ENCODE assay signal across 19 mouse cellular contexts in the genomic region with DNA sequence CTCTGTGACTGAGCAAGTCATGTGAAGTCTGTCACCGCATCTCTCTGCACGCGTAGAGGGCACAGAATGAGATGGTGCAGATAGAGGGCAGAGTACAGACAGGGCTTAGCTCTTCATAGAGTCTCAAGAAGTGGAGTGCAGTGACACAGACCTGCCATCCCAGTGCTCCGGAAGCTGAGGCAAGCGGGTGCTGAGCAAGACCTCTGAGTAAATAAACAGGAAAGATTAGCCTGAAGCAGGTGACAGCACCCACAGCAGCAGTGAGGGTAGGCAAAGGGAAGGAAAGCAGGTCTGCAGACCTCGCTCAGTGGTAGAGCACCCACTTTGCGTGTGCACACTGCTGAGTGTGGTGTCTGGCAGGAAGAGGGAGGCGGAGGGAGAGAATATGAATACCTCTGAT. TPM values are rescaled to one million over a fixed set of nuclear protein-coding genes. Genes with fewer than 3 reads are reported as not detected.
DNase-seq lines count a peak whose midpoint lies in the region; ATAC-seq and TF ChIP-seq lines count a peak whose summit lies in the region.
"Had no signal": no experiment of that assay in that cellular context is flagged by ENCODE, and none has a peak within 500 bp of the region (broad histone marks: within the 10 kb centered on the region; RNA-seq: fewer than 3 reads in every experiment).

No protein-coding gene starts in this region.

- TF ChIP-seq CTCF in layer of hippocampus, adult 2 months (conservative IDR thresholded peaks at IDR 0.05), result no peak

- DNase-seq in natural killer cell, adult 2 months (ENCODE audit: low spot score in 2 of 2), result peak; percentile 64 to 68
- DNase-seq in thymus, postnatal 25 days, result peak; percentile 80
- DNase-seq in layer of hippocampus, adult 2 months (ENCODE audit: low spot score in 2 of 2), result no peak
- no peak for DNase-seq in B cell, adult 2 months
- DNase-seq in right cerebral cortex, postnatal 14 days, result no peak
- DNase-seq: adrenal gland, adult 2 months; cerebellum, adult 8-10 months; gastrocnemius, postnatal 25 days; heart, postnatal 36 days; liver, embryonic 13.5 days had no signal

- H3K27ac ChIP-seq in layer of hippocampus, adult 2 months, result no peak overlapping the region
- H3K27ac ChIP-seq: embryonic facial prominence, embryonic 13.5 days; forebrain, embryonic 10.5 days; limb, embryonic 10.5 days; liver, embryonic 13.5 days; midbrain, embryonic 10.5 days had no signal

- ATAC-seq in CD4-positive, CD25-positive, alpha-beta regulatory T cell, adult 4 months, result peak; percentile 72
- peak; percentile 68 for ATAC-seq in activated CD4-positive, CD25-positive, alpha-beta regulatory T cell, adult 4 months
- ATAC-seq: hindbrain, embryonic 16.5 days; lung, postnatal 0 days had no signal

- H3K4me3 ChIP-seq in layer of hippocampus, adult 2 months, result no peak overlapping the region
- H3K4me3 ChIP-seq: embryonic facial prominence, embryonic 13.5 days; forebrain, embryonic 10.5 days; heart, embryonic 12.5 days; limb, embryonic 10.5 days; liver, embryonic 13.5 days; midbrain, embryonic 10.5 days had no signal

RNA-seq across cellular contexts. Expression of gene Tmem154, which starts 15.7 kb away (rescaled TPM):
- 100 to 1,000 TPM; 140 to 141 TPM for polyA plus RNA-seq in CD4-positive, CD25-positive, alpha-beta regulatory T cell, adult 4 months (2017; shearing (Covaris generic))
- polyA plus RNA-seq in activated CD4-positive, CD25-positive, alpha-beta regulatory T cell, adult 4 months (2017; shearing (Covaris generic)), result 100 to 1,000 TPM; 124 to 153 TPM
- under 1 TPM; 0.12 to 0.72 TPM for total RNA-seq in layer of hippocampus, adult 2 months (2021)

Comparison
In these comparisons a context has a peak if more than half of its experiments do, and no peak if none do; other contexts are left out.
1. DNase-seq: peak in natural killer cell, adult 2 months (2 of 2) and thymus, postnatal 25 days (single experiment); none in layer of hippocampus, adult 2 months (0 of 2), B cell, adult 2 months (0 of 2) and right cerebral cortex, postnatal 14 days (single experiment).